Mouse (Mus musculus): Measurements from ENCODE around the gene Car12. TPM values are rescaled to one million over a fixed set of nuclear protein-coding genes. Genes with fewer than 3 reads are reported as not detected.
"Not testable (repeated sequence)": the region's sequence is repeated elsewhere in the genome, so short reads cannot be mapped to it uniquely, and the experiment has no call there.

Gene Car12
- total RNA-seq, 2 experiments from 2014 or later, result not detected

GRCm38 (mm10) chr9:66748390-66748789, 34.9 kb downstream of the Car12 start:
- intact Hi-C loops (cut with DNase I), result no loop called here
- no peak for DNase-seq

- no peak for DNase-seq
- intact Hi-C loops (cut with DNase I), result no loop called here
Measured at GRCm38 (mm10) chr9:66752849-66753248, 39.4 kb downstream of the Car12 start.

- DNase-seq, result no peak
- intact Hi-C loops (cut with DNase I), result no loop called here
Measured at GRCm38 (mm10) chr9:66760991-66761390, 47.5 kb downstream of the Car12 start.

GRCm38 (mm10) chr9:66768721-66769120, 55.2 kb downstream of the Car12 start:
- intact Hi-C loops (cut with DNase I), result no loop called here
- DNase-seq, result no peak

GRCm38 (mm10) chr9:66769275-66769674, 55.8 kb downstream of the Car12 start:
- intact Hi-C loops (cut with DNase I), result no loop called here
- DNase-seq, result no peak

GRCm38 (mm10) chr9:66770701-66771100, 57.2 kb downstream of the Car12 start:
- intact Hi-C loops (cut with DNase I), result no loop called here
- DNase-seq, result no peak

- intact Hi-C loops (cut with DNase I); DNase-seq: not testable (repeated sequence)
Measured at GRCm38 (mm10) chr9:66784552-66784951, 71.1 kb downstream of the Car12 start.

- intact Hi-C loops (cut with DNase I), result loop anchor here (5.0 kb wide), 1 partner anchor 321 kb away; no protein-coding TSS in a partner anchor
- DNase-seq, result no peak
Measured at GRCm38 (mm10) chr9:66787821-66788220, 74.3 kb downstream of the Car12 start.

GRCm38 (mm10) chr9:66794629-66795463, 81.4 kb downstream of the Car12 start:
- DNase-seq, result no peak
- intact Hi-C loops (cut with DNase I), result loop anchor here (5.0 to 10.0 kb wide), 2 partner anchors 250 to 283 kb away; partner anchors contain the start of genes Fbxl22 and Tpm1

GRCm38 (mm10) chr9:66795464-66796324, 82.2 kb downstream of the Car12 start, which contains the start of gene Aph1b:
TSS of gene Aph1b (minus strand) at chr9:66795490.
- intact Hi-C loops (cut with DNase I), result loop anchor here (5.0 to 10.0 kb wide), 2 partner anchors 249 to 283 kb away; partner anchors contain the start of genes Fbxl22 and Tpm1
- peak; percentile 95 to 96 for DNase-seq

- intact Hi-C loops (cut with DNase I), result loop anchor here (5.0 to 10.0 kb wide), 2 partner anchors 248 to 284 kb away; partner anchors contain the start of genes Fbxl22 and Tpm1
- DNase-seq, result no peak
Measured at GRCm38 (mm10) chr9:66796739-66797138, 83.3 kb downstream of the Car12 start, which contains the start of gene Gm10647. TSS of gene Gm10647 (plus strand) at chr9:66797039.

GRCm38 (mm10) chr9:66801947-66802346, 88.5 kb downstream of the Car12 start:
- intact Hi-C loops (cut with DNase I), result no loop called here

GRCm38 (mm10) chr9:66805951-66806350, 92.5 kb downstream of the Car12 start:
- intact Hi-C loops (cut with DNase I); DNase-seq: not testable (repeated sequence)

More at GRCm38 (mm10) chr9:66801947-66802346, 88.5 kb downstream of the Car12 start:
- no peak for DNase-seq

- DNase-seq, result no peak
- intact Hi-C loops (cut with DNase I), result no loop called here
Measured at GRCm38 (mm10) chr9:66813392-66813791, 99.9 kb downstream of the Car12 start.

Other genes with a start within 250 kb of the Car12 start
- 10 to 100 TPM; 28.1 to 33.0 TPM for gene Fbxl22, start 199.1 kb upstream of the Car12 start, total RNA-seq (2021)
- 10 to 100 TPM; 22.1 to 30.2 TPM for gene Usp3, start 120.5 kb upstream of the Car12 start, total RNA-seq (2021)
- 1 to 10 TPM; 4.9 to 6.4 TPM for gene Aph1b, start 81.8 kb downstream of the Car12 start, total RNA-seq (2021)
- gene Gm10647, start 83.4 kb downstream of the Car12 start, total RNA-seq (2021), result under 1 TPM in 1 of 2 experiments, not detected in 1; 0.14 TPM
- gene Aph1c, start 121.0 kb downstream of the Car12 start, total RNA-seq (2021), result 1 to 10 TPM; 1.4 TPM
- 10 to 100 TPM in 1 of 2 experiments, 1 to 10 TPM in 1; 9.5 to 10.3 TPM for gene Rab8b, start 206.0 kb downstream of the Car12 start, total RNA-seq (2021)
- 100 to 1,000 TPM; 175 to 183 TPM for gene Rps27l, start 232.4 kb downstream of the Car12 start, total RNA-seq (2021)